Mouse (Mus musculus): ENCODE data around the gene Triobp.
"Not testable (repeated sequence)": the region's sequence is repeated elsewhere in the genome, so short reads cannot be mapped to it uniquely, and the experiment has no call there.

DNA sequence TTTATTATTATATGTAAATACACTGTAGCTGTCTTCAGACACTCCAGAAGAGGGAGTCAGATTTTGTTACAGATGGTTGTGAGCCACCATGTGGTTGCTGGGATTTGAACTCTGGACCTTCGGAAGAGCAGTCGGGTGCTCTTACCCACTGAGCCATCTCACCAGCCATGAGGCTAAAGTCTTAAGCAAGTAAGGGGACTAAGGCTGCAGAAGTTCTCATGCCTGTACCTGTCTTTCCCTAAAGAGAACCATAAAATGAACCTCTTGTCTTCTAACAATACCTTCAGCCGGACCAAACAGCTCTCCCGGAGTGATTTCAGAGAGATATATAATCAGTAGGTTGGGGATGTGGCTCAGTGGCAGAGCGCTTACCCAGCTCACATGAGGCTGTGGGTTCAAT, 84.4 kb downstream of the Triobp start:
- not testable (repeated sequence) for TF ChIP-seq CTCF, POLR2A (IDR thresholded peaks at IDR 0.05; ENCODE audit: extremely low read depth, insufficient read depth, low read length)

Measured in cortical plate, adult 2 months (tissue).